ENCODE assay signal across 16 mouse cellular contexts in the genomic region with DNA sequence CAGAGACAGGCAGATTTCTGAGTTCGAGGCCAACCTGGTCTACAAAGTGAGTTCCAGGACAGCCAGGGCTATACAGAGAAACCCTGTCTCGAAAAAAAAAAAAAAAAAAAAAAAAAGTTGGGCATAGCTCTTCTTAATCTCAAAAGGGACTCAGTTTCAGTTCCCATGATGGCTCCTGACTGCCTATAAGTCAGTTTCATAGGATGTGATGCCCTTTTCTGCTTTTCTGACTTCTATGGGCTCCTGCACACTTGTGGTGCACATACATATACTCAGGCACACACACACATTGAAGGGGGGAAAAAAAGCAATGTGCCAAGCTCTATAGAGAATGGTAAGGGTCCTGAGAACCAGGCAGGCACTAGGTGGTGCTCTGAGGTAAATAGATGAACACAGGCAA. TPM values are rescaled to one million over a fixed set of nuclear protein-coding genes. Genes with fewer than 3 reads are reported as not detected.
"Had no signal": no experiment of that assay in that cellular context is flagged by ENCODE, and none has a peak within 500 bp of the region (broad histone marks: within the 10 kb centered on the region; RNA-seq: fewer than 3 reads in every experiment).

No protein-coding gene starts in this region.

- H3K9ac ChIP-seq: kidney, embryonic 15.5 days; liver, embryonic 15.5 days; stomach, embryonic 15.5 days had no signal

- H3K36me3 ChIP-seq: kidney, embryonic 15.5 days; limb, embryonic 10.5 days; liver, embryonic 15.5 days; stomach, embryonic 15.5 days had no signal

- H3K27me3 ChIP-seq: stomach, embryonic 15.5 days had no signal

- H3K4me1 ChIP-seq: kidney, embryonic 15.5 days; limb, embryonic 10.5 days; liver, embryonic 15.5 days; megakaryocyte, embryonic 14.5 days; stomach, embryonic 15.5 days had no signal

- H3K4me2 ChIP-seq: kidney, embryonic 15.5 days; liver, embryonic 11.5 days; liver, embryonic 15.5 days; midbrain, embryonic 11.5 days; stomach, embryonic 15.5 days had no signal

- ATAC-seq: lung, postnatal 0 days; midbrain, embryonic 16.5 days had no signal

- H3K27ac ChIP-seq: kidney, embryonic 15.5 days; limb, embryonic 10.5 days; liver, embryonic 15.5 days; stomach, embryonic 15.5 days had no signal

- DNase-seq: kidney, postnatal 25 days; lung, adult 2 months; lung, postnatal 36 days; right cerebral cortex, postnatal 14 days; thymus, adult 2 months; thymus, postnatal 36 days had no signal

- H3K4me3 ChIP-seq: kidney, embryonic 15.5 days; limb, embryonic 10.5 days; liver, embryonic 15.5 days; megakaryocyte, embryonic 14.5 days; stomach, embryonic 15.5 days had no signal

- H3K9me3 ChIP-seq: kidney, embryonic 15.5 days; limb, embryonic 10.5 days; liver, embryonic 15.5 days; megakaryocyte, embryonic 14.5 days; stomach, embryonic 15.5 days had no signal

RNA-seq across cellular contexts. Expression of gene Bicdl2, which starts 7.0 kb away (rescaled TPM):
- total RNA-seq: layer of hippocampus, postnatal 10 days had no signal
- polyA plus RNA-seq: liver, embryonic 15.5 days; midbrain, embryonic 16.5 days had no signal

RNA-seq across cellular contexts. Expression of gene Mmp25, which starts 8.2 kb away (rescaled TPM):
- polyA plus RNA-seq: liver, embryonic 11.5 days had no signal
